In the genomic region with DNA sequence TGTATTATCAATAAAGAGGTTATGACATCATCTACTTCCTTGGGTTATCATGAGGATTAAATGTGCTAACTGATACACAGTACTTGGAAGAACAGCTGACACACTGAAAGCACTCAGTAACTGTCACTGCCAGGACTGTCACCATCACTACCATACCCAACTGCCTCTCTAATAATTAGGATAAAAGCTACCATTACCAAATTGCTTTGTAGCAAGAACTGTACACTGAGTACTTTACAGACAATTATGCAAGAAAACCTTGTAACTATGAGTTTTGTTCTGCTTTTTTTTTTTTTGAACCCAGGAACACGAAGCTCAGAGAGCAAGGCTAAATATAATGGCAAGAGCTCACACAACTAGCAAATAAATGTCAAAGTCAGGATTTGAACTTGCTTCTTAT, we compare ENCODE assay signal across 25 mouse cellular contexts. TPM values are rescaled to one million over a fixed set of nuclear protein-coding genes. Genes with fewer than 3 reads are reported as not detected.
DNase-seq lines count a peak whose midpoint lies in the region; ATAC-seq and TF ChIP-seq lines count a peak whose summit lies in the region.
"Had no signal": no experiment of that assay in that cellular context is flagged by ENCODE, and none has a peak within 500 bp of the region (broad histone marks: within the 10 kb centered on the region; RNA-seq: fewer than 3 reads in every experiment).

No protein-coding gene starts in this region.

- H3K27ac ChIP-seq in lung, postnatal 0 days (ENCODE audit: low read length) = no peak overlapping the region
- H3K27ac ChIP-seq in liver, postnatal 0 days (ENCODE audit: low read depth) = no peak overlapping the region
- no peak overlapping the region for H3K27ac ChIP-seq in midbrain, embryonic 16.5 days (ENCODE audit: low read length)
- H3K27ac ChIP-seq in forebrain, embryonic 16.5 days (ENCODE audit: low read length) = no peak overlapping the region
- H3K27ac ChIP-seq: embryonic facial prominence, embryonic 12.5 days; forebrain, embryonic 10.5 days; heart, embryonic 10.5 days; hindbrain, embryonic 12.5 days; kidney, embryonic 15.5 days; limb, embryonic 13.5 days; liver, embryonic 15.5 days had no signal

- no peak overlapping the region for H3K9ac ChIP-seq in lung, postnatal 0 days (replicated peaks; ENCODE audit: low read depth)
- H3K9ac ChIP-seq in liver, postnatal 0 days (replicated peaks) = no peak overlapping the region
- no peak overlapping the region for H3K9ac ChIP-seq in midbrain, embryonic 16.5 days (ENCODE audit: low read depth, low read length)
- no peak overlapping the region for H3K9ac ChIP-seq in forebrain, embryonic 16.5 days (replicated peaks; ENCODE audit: low read depth, low read length)
- H3K9ac ChIP-seq: embryonic facial prominence, embryonic 12.5 days; hindbrain, embryonic 12.5 days; kidney, embryonic 15.5 days; limb, embryonic 13.5 days; liver, embryonic 15.5 days had no signal

- H3K36me3 ChIP-seq in lung, postnatal 0 days (ENCODE audit: insufficient read depth, low read length) = no peaks in the 10 kb centered on the region
- H3K36me3 ChIP-seq in liver, postnatal 0 days (replicated peaks; ENCODE audit: insufficient read depth, low read length) = no peaks in the 10 kb centered on the region
- no peaks in the 10 kb centered on the region for H3K36me3 ChIP-seq in midbrain, embryonic 16.5 days (ENCODE audit: control insufficient read depth, insufficient read depth, low read length)
- no peaks in the 10 kb centered on the region for H3K36me3 ChIP-seq in forebrain, embryonic 16.5 days (ENCODE audit: control insufficient read depth, insufficient read depth)
- H3K36me3 ChIP-seq: embryonic facial prominence, embryonic 12.5 days; forebrain, embryonic 10.5 days; heart, embryonic 10.5 days; hindbrain, embryonic 12.5 days; kidney, embryonic 15.5 days; limb, embryonic 13.5 days; liver, embryonic 15.5 days had no signal

- no peak overlapping the region for H3K4me2 ChIP-seq in lung, postnatal 0 days (replicated peaks; ENCODE audit: low read depth, low read length)
- H3K4me2 ChIP-seq in liver, postnatal 0 days (ENCODE audit: low read depth, low read length) = no peak overlapping the region
- no peak overlapping the region for H3K4me2 ChIP-seq in midbrain, embryonic 16.5 days (ENCODE audit: low read length)
- no peak overlapping the region for H3K4me2 ChIP-seq in forebrain, embryonic 16.5 days (ENCODE audit: low read length)
- H3K4me2 ChIP-seq: embryonic facial prominence, embryonic 12.5 days; hindbrain, embryonic 12.5 days; kidney, embryonic 15.5 days; limb, embryonic 13.5 days; liver, embryonic 15.5 days had no signal

- peak; percentile 34 for DNase-seq in lung, postnatal 0 days (ENCODE audit: low spot score)
- no peak for DNase-seq in lung, postnatal 25 days (ENCODE audit: low spot score)
- DNase-seq in fat pad, adult 2 months (ENCODE audit: extremely low read depth, low read depth, low spot score) = peak; percentile 33
- DNase-seq in liver, postnatal 0 days = no peak
- no peak for DNase-seq in gastrocnemius, postnatal 10 days
- DNase-seq: adrenal gland, postnatal 10 days; embryo, embryonic 11 days; heart, adult 11 months; heart, postnatal 36 days; lung, postnatal 10 days; midbrain, embryonic 14.5 days; right cerebral cortex, adult 18-20 months; spleen, adult 18-20 months; thymus, postnatal 25 days had no signal

- 0 out of 2 replicates have a peak, but pooled peaks have one; percentile 10 for TF ChIP-seq EP300 in lung, postnatal 0 days (IDR thresholded peaks at IDR 0.05)
- peak; percentile 70 for TF ChIP-seq EP300 in liver, postnatal 0 days (IDR thresholded peaks at IDR 0.05; ENCODE audit: low read depth)

- 71% methylated on average over 1 of the region's 1 CpGs for WGBS in lung, postnatal 0 days
- 47% methylated on average over 1 of the region's 1 CpGs for WGBS in liver, postnatal 0 days (ENCODE audit: insufficient replicate concordance)
- 83% methylated on average over 1 of the region's 1 CpGs for WGBS in midbrain, embryonic 16.5 days
- 46% methylated on average over 1 of the region's 1 CpGs for WGBS in forebrain, embryonic 16.5 days

- no peak for TF ChIP-seq CTCF in lung, postnatal 0 days (IDR thresholded peaks at IDR 0.05)
- TF ChIP-seq CTCF in liver, postnatal 0 days (IDR thresholded peaks at IDR 0.05; ENCODE audit: low read depth) = no peak

- H3K9me3 ChIP-seq in lung, postnatal 0 days (ENCODE audit: low read length) = no peaks in the 10 kb centered on the region
- no peaks in the 10 kb centered on the region for H3K9me3 ChIP-seq in liver, postnatal 0 days (ENCODE audit: low read length)
- no peaks in the 10 kb centered on the region for H3K9me3 ChIP-seq in midbrain, embryonic 16.5 days (replicated peaks; ENCODE audit: control insufficient read depth, low read length, poor library complexity, severe bottlenecking)
- H3K9me3 ChIP-seq in forebrain, embryonic 16.5 days (ENCODE audit: control insufficient read depth, low read length) = no peaks in the 10 kb centered on the region
- H3K9me3 ChIP-seq: embryonic facial prominence, embryonic 12.5 days; forebrain, embryonic 10.5 days; heart, embryonic 10.5 days; hindbrain, embryonic 12.5 days; kidney, embryonic 15.5 days; limb, embryonic 13.5 days; liver, embryonic 15.5 days had no signal

- H3K27me3 ChIP-seq in lung, postnatal 0 days (replicated peaks; ENCODE audit: insufficient read depth, low read length) = no peaks in the 10 kb centered on the region
- H3K27me3 ChIP-seq in liver, postnatal 0 days (ENCODE audit: insufficient read depth, low read length) = no peaks in the 10 kb centered on the region
- H3K27me3 ChIP-seq in midbrain, embryonic 16.5 days (ENCODE audit: control insufficient read depth, insufficient read depth, low read depth, low read length) = no peaks in the 10 kb centered on the region
- H3K27me3 ChIP-seq in forebrain, embryonic 16.5 days (replicated peaks; ENCODE audit: control insufficient read depth, insufficient read depth, low read length) = no peaks in the 10 kb centered on the region
- H3K27me3 ChIP-seq: CH12.LX; embryonic facial prominence, embryonic 12.5 days; hindbrain, embryonic 12.5 days; kidney, embryonic 15.5 days; limb, embryonic 13.5 days; liver, embryonic 15.5 days had no signal

- H3K4me1 ChIP-seq in lung, postnatal 0 days (ENCODE audit: insufficient read depth, low read depth, low read length) = peaks cover 1% of the 10 kb centered on the region; the same call in 1 of the 2 replicates
- H3K4me1 ChIP-seq in liver, postnatal 0 days (ENCODE audit: insufficient read depth) = peaks cover 57% of the 10 kb centered on the region
- H3K4me1 ChIP-seq in midbrain, embryonic 16.5 days (ENCODE audit: control insufficient read depth, insufficient read depth, low read length) = peaks cover 10% of the 10 kb centered on the region
- H3K4me1 ChIP-seq in forebrain, embryonic 16.5 days (replicated peaks; ENCODE audit: control insufficient read depth, insufficient read depth, low read length) = peaks cover 8% of the 10 kb centered on the region

- ATAC-seq in lung, postnatal 0 days = no peak
- ATAC-seq in liver, postnatal 0 days = peak; percentile 49
- ATAC-seq in midbrain, embryonic 16.5 days = no peak
- ATAC-seq in forebrain, embryonic 16.5 days = no peak
- ATAC-seq: intestine, postnatal 0 days had no signal

- no peak overlapping the region for H3K4me3 ChIP-seq in lung, postnatal 0 days (ENCODE audit: low read depth, low read length)
- no peak overlapping the region for H3K4me3 ChIP-seq in liver, postnatal 0 days (ENCODE audit: low read depth, low read length)
- H3K4me3 ChIP-seq in midbrain, embryonic 16.5 days (ENCODE audit: low read depth, low read length) = no peak overlapping the region
- H3K4me3 ChIP-seq in forebrain, embryonic 16.5 days (replicated peaks; ENCODE audit: low read length) = no peak overlapping the region
- H3K4me3 ChIP-seq: embryonic facial prominence, embryonic 12.5 days; forebrain, embryonic 10.5 days; heart, embryonic 10.5 days; hindbrain, embryonic 12.5 days; kidney, embryonic 15.5 days; limb, embryonic 13.5 days; liver, embryonic 15.5 days had no signal

RNA-seq across cellular contexts. Expression of a gene that starts 58.5 kb away (rescaled TPM):
- polyA plus RNA-seq in lung, postnatal 0 days (2015; fragmentation: Nextera tagmentation; extraction: Ambion mirVana) = 4.2 TPM in 2 replicates
- 2.7 and 2.8 TPM in 2 replicates for polyA plus RNA-seq in liver, postnatal 0 days (2015; fragmentation: Nextera tagmentation; extraction: Ambion mirVana)
- polyA plus RNA-seq in midbrain, embryonic 16.5 days (2015; fragmentation: Nextera tagmentation; extraction: Ambion mirVana) = 5.4 and 5.9 TPM in 2 replicates
- 1 to 10 TPM; 7.5 to 9.5 TPM for total RNA-seq in gastrocnemius, postnatal 10 days (2021)
- 3.9 and 4.6 TPM in 2 replicates for polyA plus RNA-seq in forebrain, embryonic 16.5 days (2015; fragmentation: Nextera tagmentation; extraction: Ambion mirVana)

Comparison
In these comparisons a context has a peak if more than half of its experiments do, and no peak if none do; other contexts are left out.
1. DNase-seq: peak in lung, postnatal 0 days (single experiment) and fat pad, adult 2 months (single experiment); none in lung, postnatal 25 days (single experiment), liver, postnatal 0 days (single experiment) and gastrocnemius, postnatal 10 days (single experiment).